Mouse (Mus musculus) midbrain, embryonic 13.5 days (tissue): ENCODE data around the gene Nr2f2. TPM values are rescaled to one million over a fixed set of nuclear protein-coding genes. Genes with fewer than 3 reads are reported as not detected.
A peak's percentile ranks its signal among the peaks of the same experiment; 100 is the strongest.

Experiments
- ATAC-seq: fragments of 200-750 bp; cut with Nextera tagmentation; 2 replicates; pipeline ENCODE4 v1.8.0; 2017; ENCODE audit warnings: mild to moderate bottlenecking, moderate TSS enrichment, moderate library complexity
- H3K27ac ChIP-seq: fragments of 300-500 bp; sonication (generic); 2 replicates; pipeline ENCODE4 v1.5.1; 2015; ENCODE audit warnings: inconsistent platforms, mild to moderate bottlenecking, moderate library complexity
- H3K27me3 ChIP-seq: fragments of 300-500 bp; sonication (generic); 2 replicates; pipeline ENCODE4 v1.6.1; 2015; ENCODE audit warnings: mild to moderate bottlenecking, inconsistent platforms
- H3K36me3 ChIP-seq: fragments of 300-500 bp; sonication (generic); 2 replicates; pipeline ENCODE4 v1.6.1; 2015; ENCODE audit warnings: mild to moderate bottlenecking, inconsistent platforms
- H3K4me1 ChIP-seq: fragments of 300-500 bp; sonication (generic); replicated peaks from 2 replicates; pipeline ENCODE4 v1.6.1; 2015; ENCODE audit warnings: inconsistent platforms
- H3K4me2 ChIP-seq: fragments of 300-500 bp; sonication (generic); replicated peaks from 2 replicates; pipeline ENCODE4 v1.6.1; 2015; ENCODE audit warnings: moderate library complexity, mild to moderate bottlenecking, inconsistent platforms
- H3K4me3 ChIP-seq: fragments of 300-500 bp; sonication (generic); replicated peaks from 2 replicates; pipeline ENCODE4 v1.5.1; 2015; ENCODE audit warnings: mild to moderate bottlenecking, inconsistent platforms
- H3K9ac ChIP-seq: fragments of 300-500 bp; sonication (generic); replicated peaks from 2 replicates; pipeline ENCODE4 v1.6.1; 2015; ENCODE audit warnings: mild to moderate bottlenecking, inconsistent platforms
- H3K9me3 ChIP-seq: fragments of 300-500 bp; sonication (generic); 2 replicates; pipeline ENCODE4 v1.6.1; 2016; ENCODE audit warnings: mild to moderate bottlenecking, inconsistent platforms
- WGBS: fragments of 180-500 bp; shearing (Covaris S2); methylation state at CpG from one replicate; pipeline ENCODE4 v1.1.7; 2015; 5-methylcytosine and 5-hydroxymethylcytosine counted together
- polyA plus RNA-seq: library from polyadenylated mRNA; unstranded; fragments of >200 nt; fragmentation: Nextera tagmentation; extraction: Ambion mirVana; gene quantifications from 2 replicates; pipeline ENCODE4 v1.2.1, GENCODE M21; 2015

Nr2f2 gene
- polyA plus RNA-seq, result 132 and 143 TPM in 2 replicates

DNA sequence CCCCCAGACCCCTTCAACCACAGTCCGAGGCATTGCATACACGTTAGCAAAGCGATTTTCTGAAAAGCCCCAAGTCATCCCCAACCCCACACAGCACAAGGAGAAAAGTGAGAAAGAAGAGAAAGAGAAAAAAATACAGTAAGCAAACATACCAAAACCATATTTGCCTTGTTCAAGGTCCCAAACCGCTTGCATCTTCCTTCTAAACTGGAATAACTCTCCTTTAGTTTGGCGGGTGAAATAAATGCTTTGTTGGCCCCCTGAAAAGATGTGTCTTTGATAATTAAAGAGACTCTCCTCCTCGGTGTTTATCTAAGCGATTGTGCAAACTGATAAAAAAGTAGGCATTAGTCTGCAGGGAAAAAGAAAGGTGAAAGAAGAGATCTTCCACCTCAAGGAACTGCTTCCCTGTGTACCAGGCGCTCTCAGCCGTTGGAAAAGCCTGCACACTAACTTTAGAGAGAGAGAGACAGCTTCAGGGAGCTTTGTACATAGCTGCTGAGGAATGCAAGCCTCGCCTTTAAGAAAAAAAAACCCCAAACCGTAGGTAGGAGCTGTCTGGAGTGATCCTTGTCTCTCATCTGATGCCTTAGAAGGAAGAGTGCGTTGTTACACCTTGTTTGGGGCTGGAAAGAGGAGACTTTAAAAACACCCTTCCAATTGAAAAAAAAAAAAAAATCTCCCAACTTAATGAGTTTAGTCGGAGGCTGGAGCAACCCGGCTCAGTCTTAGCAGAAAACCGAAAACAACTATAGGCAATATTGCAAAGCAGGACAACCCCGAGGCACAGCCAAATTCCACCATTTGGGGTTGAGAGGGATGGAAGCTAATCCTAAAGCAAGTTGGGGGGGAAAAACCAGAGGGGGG is at the start of gene Nr2f2:
Nr2f2 (minus strand) TSS at position 795 of the 867 bp plus-strand sequence.
- Histone ChIP-seq H3K4me1 (peaks cover 24% of the 10 kb centered on the region), H3K9ac (peak within 1 kb of the TSS; percentile 85), H3K27me3 (peaks cover 66% of the 10 kb centered on the region), H3K4me2 (peak within 1 kb of the TSS; percentile 59), H3K4me3 (peak within 1 kb of the TSS; percentile 54), H3K36me3 (no peaks in the 10 kb centered on the region), H3K27ac (peak within 1 kb of the TSS; percentile 94), H3K9me3 (no peaks in the 10 kb centered on the region)
- ATAC-seq, result no peak
- under 1% methylated on average over 16 of the region's 16 CpGs for WGBS

DNA sequence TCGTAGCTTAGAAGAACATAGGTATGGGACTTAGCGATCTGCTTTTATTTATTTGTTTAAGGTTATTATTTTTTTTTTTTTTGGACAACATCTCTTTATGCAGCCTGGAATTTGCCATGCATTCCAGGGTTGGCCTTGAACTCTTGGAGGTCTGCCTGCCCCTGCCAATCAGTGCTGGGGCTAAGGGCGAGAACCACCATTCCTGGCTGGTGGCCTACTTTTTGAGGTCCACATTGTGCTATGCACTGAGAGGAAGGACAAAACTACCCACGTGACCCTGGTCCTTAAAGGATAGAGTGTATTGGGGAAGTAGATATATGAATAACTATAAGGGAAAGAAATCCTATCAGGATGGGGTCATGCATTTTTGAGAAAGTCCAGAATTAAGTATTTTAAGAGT is 47.9 kb upstream of the Nr2f2 start:
- H3K9me3 ChIP-seq, result no peaks in the 10 kb centered on the region
- 90% methylated on average over 4 of the region's 4 CpGs for WGBS
- H3K9ac ChIP-seq, result no peak overlapping the region
- H3K4me3 ChIP-seq, result no peak overlapping the region
- no peaks in the 10 kb centered on the region for H3K27me3 ChIP-seq
- H3K4me2 ChIP-seq, result no peak overlapping the region
- ATAC-seq, result no peak
- H3K4me1 ChIP-seq, result no peaks in the 10 kb centered on the region
- no peak overlapping the region for H3K27ac ChIP-seq
- H3K36me3 ChIP-seq, result 0 out of 2 replicates have a peak, but pooled peaks cover 3% of the 10 kb centered on the region

DNA sequence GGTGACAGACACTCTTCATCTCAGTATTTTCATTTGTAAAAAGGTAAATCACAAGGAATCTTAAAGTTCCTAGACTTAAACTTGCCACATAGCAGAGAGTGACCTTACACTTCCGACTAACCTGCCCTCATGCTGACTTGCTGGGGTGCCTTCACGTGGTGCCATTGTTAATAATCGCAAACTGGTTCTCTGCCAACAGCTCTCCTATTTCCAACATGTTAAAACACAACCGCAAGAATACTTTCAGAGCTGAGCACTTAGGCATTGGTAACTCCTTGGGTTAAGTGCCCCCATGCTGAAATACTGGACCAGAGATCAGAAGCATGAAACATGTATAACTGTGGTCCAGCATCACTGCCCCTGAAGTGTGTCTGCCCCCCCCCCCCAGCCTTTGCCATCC is 47.1 kb upstream of the Nr2f2 start:
- Histone ChIP-seq H3K9me3 (no peaks in the 10 kb centered on the region), H3K4me1 (no peaks in the 10 kb centered on the region), H3K9ac (no peak overlapping the region), H3K36me3 (0 out of 2 replicates have a peak, but pooled peaks cover 3% of the 10 kb centered on the region), H3K4me3 (no peak overlapping the region), H3K27me3 (no peaks in the 10 kb centered on the region), H3K27ac (no peak overlapping the region), H3K4me2 (no peak overlapping the region)
- ATAC-seq, result no peak
- WGBS, result 87% methylated on average over 4 of the region's 4 CpGs

DNA sequence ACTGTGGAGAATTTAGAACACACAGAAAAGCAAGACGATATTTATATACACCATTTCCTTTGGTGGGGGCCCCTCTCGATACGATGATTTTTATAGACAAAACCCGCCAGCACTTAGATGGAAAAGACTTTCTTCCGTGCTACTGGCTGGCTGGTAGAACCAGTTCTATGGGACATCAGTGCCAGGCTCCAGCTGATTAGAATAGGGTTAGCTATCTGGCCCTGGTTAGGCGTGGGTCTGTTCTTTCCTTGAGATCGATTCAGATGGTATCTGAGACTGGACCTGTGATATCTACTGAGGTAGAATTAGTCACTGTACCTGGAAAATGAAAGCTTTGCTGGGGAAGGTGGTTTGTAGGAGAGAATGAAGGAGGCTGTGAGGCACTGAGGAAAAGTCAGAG is 46.4 kb upstream of the Nr2f2 start:
- Histone ChIP-seq H3K4me3 (no peak overlapping the region), H3K27ac (no peak overlapping the region), H3K27me3 (no peaks in the 10 kb centered on the region), H3K4me2 (no peak overlapping the region), H3K9ac (no peak overlapping the region), H3K9me3 (no peaks in the 10 kb centered on the region), H3K36me3 (0 out of 2 replicates have a peak, but pooled peaks cover 3% of the 10 kb centered on the region), H3K4me1 (no peaks in the 10 kb centered on the region)
- ATAC-seq, result no peak
- 96% methylated on average over 7 of the region's 7 CpGs for WGBS

DNA sequence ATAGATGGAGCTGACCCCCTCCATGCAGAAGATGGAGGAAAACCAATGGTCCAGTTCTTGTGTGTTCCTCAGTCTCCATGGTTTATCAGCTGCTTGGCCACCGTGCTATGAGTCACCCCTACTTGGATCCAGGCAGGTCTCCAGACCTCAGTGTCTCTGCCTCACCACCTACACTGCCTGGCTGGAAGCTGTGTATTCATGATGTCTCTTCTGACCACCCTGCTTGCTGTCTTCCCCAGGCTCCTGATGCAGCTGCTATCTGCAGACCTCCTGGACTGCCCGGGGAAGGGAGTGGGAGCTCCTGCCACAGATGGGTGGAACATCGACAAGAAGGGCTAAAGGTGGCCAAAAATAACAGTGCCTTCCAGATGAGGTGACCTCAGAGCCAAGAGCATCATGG is 43.8 kb upstream of the Nr2f2 start:
- ATAC-seq, result no peak
- 98% methylated on average over 3 of the region's 3 CpGs for WGBS
- Histone ChIP-seq H3K9ac (no peak overlapping the region), H3K4me2 (no peak overlapping the region), H3K4me3 (no peak overlapping the region), H3K27me3 (no peaks in the 10 kb centered on the region), H3K36me3 (peaks cover 7% of the 10 kb centered on the region; the same call in 1 of the 2 replicates), H3K27ac (no peak overlapping the region), H3K4me1 (no peaks in the 10 kb centered on the region), H3K9me3 (no peaks in the 10 kb centered on the region)

DNA sequence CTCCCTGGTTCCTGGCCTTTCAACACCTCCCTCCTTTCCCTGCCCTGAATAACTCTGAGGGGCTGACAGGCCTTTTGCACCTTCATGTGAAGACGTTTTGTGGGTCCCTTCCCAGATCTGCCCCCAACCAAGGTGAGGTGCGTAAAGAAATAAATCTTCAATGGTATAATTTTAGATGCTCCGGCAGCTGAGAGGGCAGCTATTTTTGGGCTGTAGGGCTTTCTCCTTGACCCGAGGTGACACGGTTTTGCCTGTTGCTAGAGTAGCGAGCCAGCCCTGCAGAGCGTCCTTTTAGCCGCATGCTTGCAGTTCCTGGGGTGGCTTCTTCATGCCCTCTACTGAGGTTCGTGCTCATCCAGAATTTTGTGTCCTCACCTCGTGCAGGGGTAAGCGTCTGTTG is 43.4 kb upstream of the Nr2f2 start:
- H3K27me3 ChIP-seq, result no peaks in the 10 kb centered on the region
- H3K36me3 ChIP-seq, result peaks cover 7% of the 10 kb centered on the region; the same call in 1 of the 2 replicates
- ATAC-seq, result no peak
- 92% methylated on average over 11 of the region's 11 CpGs for WGBS
- H3K4me1 ChIP-seq, result no peaks in the 10 kb centered on the region
- no peak overlapping the region for H3K4me3 ChIP-seq
- H3K9ac ChIP-seq, result no peak overlapping the region
- H3K9me3 ChIP-seq, result no peaks in the 10 kb centered on the region
- no peak overlapping the region for H3K4me2 ChIP-seq
- no peak overlapping the region for H3K27ac ChIP-seq

DNA sequence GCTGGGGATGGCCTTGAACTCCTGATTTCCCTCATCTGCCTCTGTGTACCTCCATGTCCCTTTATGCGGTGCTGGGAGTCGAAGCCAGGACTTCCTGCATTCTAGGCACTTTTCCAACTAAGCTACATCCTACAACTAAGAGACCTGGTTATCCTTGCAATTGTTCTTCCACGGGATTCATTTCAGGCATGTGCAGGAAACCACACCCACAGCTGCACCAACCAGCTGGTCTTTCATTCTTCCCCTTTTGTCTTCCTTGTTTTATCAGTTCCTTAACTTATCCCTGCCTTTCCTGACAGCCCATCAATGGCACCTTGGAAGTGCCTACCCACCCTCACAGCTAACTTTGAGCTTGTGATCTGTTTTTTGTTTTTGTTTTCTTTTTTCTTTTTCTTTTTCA is 42.3 kb upstream of the Nr2f2 start:
- WGBS, result 88% methylated on average over 3 of the region's 3 CpGs
- Histone ChIP-seq H3K4me2 (no peak overlapping the region), H3K36me3 (peaks cover 7% of the 10 kb centered on the region; the same call in 1 of the 2 replicates), H3K9me3 (no peaks in the 10 kb centered on the region), H3K4me1 (no peaks in the 10 kb centered on the region), H3K27ac (no peak overlapping the region), H3K4me3 (no peak overlapping the region), H3K9ac (no peak overlapping the region), H3K27me3 (no peaks in the 10 kb centered on the region)
- no peak for ATAC-seq

DNA sequence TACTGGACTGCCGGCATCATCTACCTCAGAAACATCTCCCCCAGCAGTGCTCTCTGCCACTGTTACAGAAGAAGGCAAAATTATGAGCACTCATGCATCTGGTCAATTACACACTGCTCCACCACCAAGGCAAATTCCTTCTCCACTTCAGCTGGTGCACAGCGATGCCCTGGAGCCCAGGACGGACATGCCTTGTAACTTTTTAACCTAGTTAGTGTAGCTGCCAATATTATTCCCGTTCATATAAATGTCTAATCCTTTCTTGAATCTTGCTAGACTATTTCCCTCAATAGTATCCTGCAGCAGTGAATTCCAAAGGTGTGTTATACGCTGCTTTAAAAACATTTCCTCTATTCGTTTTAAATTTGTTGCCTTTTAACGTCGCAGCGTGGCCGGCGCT is 40.6 kb upstream of the Nr2f2 start:
- H3K9me3 ChIP-seq, result no peaks in the 10 kb centered on the region
- H3K4me3 ChIP-seq, result no peak overlapping the region
- no peaks in the 10 kb centered on the region for H3K4me1 ChIP-seq
- ATAC-seq, result no peak
- H3K9ac ChIP-seq, result no peak overlapping the region
- H3K36me3 ChIP-seq, result peaks cover 7% of the 10 kb centered on the region; the same call in 1 of the 2 replicates
- H3K27me3 ChIP-seq, result no peaks in the 10 kb centered on the region
- no peak overlapping the region for H3K4me2 ChIP-seq
- H3K27ac ChIP-seq, result no peak overlapping the region
- WGBS, result 93% methylated on average over 11 of the region's 11 CpGs

DNA sequence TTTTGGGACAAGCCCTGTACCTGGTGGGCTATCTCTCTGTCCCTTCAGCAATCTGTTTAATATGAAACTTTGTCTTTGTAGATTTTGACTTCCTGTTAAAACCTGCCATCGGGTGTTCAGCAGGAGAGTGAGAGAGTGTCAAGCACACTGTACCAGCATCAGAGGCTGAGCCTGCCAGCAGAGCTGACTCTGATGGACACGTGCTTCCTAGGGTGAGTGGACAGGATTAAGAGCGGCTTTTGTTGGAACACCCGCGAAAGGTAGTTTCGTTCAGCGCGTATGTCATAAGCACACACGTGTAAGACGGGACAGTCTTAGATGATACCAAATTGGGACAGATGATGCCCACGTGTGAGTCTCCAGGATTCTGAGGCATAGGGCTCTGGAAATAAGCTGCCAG is 40.0 kb upstream of the Nr2f2 start:
- Histone ChIP-seq H3K9me3 (no peaks in the 10 kb centered on the region), H3K36me3 (peaks cover 7% of the 10 kb centered on the region; the same call in 1 of the 2 replicates), H3K9ac (no peak overlapping the region), H3K27ac (no peak overlapping the region), H3K4me1 (no peaks in the 10 kb centered on the region), H3K4me2 (no peak overlapping the region), H3K27me3 (no peaks in the 10 kb centered on the region), H3K4me3 (no peak overlapping the region)
- 88% methylated on average over 11 of the region's 11 CpGs for WGBS
- no peak for ATAC-seq

DNA sequence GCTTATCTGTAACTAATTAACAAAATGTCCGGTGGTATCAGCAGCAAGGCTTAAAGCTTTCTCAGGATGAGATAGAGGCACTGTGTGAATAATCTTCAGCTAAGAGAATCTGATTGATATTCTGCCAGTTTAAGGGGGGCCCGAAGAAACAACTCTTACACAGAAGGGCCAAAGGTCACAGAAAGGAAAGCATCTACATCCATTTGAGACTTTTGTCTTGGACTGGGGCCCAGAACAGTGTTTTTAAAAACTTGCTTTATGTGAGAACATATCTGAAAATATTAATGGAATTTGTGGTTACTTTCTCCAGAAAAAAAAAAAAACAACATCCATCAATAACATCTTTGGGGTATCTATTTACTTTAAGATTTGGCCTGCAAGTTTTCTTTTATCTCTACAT is 38.9 kb upstream of the Nr2f2 start:
- H3K4me2 ChIP-seq, result no peak overlapping the region
- no peaks in the 10 kb centered on the region for H3K4me1 ChIP-seq
- 76% methylated on average over 2 of the region's 2 CpGs for WGBS
- no peaks in the 10 kb centered on the region for H3K27me3 ChIP-seq
- no peak for ATAC-seq
- H3K36me3 ChIP-seq, result peaks cover 6% of the 10 kb centered on the region; the same call in 1 of the 2 replicates
- no peak overlapping the region for H3K4me3 ChIP-seq
- no peak overlapping the region for H3K27ac ChIP-seq
- H3K9me3 ChIP-seq, result no peaks in the 10 kb centered on the region
- H3K9ac ChIP-seq, result no peak overlapping the region

DNA sequence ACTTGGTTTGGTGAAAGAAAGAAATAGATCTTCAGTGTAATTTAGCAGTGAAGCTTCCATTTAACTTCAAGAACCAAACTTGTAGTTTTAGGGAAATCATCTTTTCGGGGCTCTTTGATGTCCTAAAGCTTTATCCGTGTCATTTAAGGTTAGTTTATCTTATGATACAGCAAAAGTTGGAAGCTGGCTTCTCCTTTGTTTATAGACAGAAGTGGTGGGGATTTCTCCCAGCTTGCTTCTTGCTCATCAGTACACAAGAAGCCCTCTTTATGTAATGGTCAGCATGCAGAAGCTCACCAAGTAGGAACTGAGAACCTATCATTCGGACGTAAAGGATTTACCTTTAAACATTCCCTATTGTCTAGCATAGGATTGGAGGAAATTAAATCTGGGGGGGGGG is 16.3 kb upstream of the Nr2f2 start:
- no peaks in the 10 kb centered on the region for H3K36me3 ChIP-seq
- 83% methylated on average over 4 of the region's 4 CpGs for WGBS
- H3K4me2 ChIP-seq, result no peak overlapping the region
- peaks cover 8% of the 10 kb centered on the region; the same call in 1 of the 2 replicates for H3K4me1 ChIP-seq
- no peaks in the 10 kb centered on the region for H3K9me3 ChIP-seq
- peaks cover 27% of the 10 kb centered on the region for H3K27me3 ChIP-seq
- no peak overlapping the region for H3K9ac ChIP-seq
- no peak for ATAC-seq
- H3K4me3 ChIP-seq, result no peak overlapping the region
- H3K27ac ChIP-seq, result no peak overlapping the region

DNA sequence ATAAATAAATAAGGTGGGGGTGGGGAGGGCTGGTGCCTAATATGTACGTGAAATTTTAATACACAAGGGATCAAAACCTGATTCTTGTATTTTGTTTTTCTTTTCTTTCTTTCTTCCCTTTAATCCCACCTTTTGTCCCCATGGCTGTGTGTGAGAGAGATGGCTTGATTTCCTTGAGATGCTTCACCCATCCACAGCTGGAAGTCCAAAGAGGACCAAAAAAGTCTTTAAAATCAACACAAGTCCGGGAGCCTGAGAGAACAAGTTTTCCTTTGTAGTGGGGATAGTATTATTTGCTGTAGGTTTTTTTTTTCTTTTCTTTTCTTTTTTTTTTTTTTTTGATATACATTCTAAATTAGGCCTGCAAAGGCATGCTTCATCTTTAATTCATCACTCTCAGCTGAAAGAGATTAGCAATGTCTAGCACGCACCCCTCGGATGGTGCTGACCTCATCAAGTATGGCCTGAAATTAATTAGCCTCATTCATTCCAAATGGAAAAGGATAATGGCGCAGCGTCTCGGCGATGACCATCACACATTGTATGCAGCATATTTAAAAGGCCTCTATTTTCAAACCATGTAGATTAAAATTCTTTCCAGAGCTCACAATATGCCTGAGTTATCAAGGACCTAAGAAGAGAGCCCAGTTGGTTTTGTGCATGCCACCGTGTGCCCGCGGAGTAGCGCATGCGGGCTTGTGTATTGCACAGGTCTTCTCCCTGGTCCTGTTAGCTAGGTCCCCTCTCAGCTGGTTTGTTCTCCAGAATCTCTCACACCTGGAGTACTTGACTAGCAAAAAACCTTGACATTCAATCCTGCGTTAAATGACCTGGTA is 15.1 kb upstream of the Nr2f2 start:
- Histone ChIP-seq H3K9me3 (no peaks in the 10 kb centered on the region), H3K27me3 (peaks cover 36% of the 10 kb centered on the region), H3K27ac (peak overlapping the region; percentile 70), H3K4me2 (peak overlapping the region; percentile 31), H3K36me3 (no peaks in the 10 kb centered on the region), H3K4me1 (peaks cover 11% of the 10 kb centered on the region; the same call in 1 of the 2 replicates), H3K4me3 (no peak overlapping the region), H3K9ac (no peak overlapping the region)
- ATAC-seq, result peak; percentile 89
- 31% methylated on average over 14 of the region's 14 CpGs for WGBS
